Mouse (Mus musculus): ENCODE measurements at regions not wholly inside any gene's neighbourhood (a gene's known extent, or its start where the extent isn't known, plus 50 kb on each side); places are given as distances from the start of the nearest gene placed in this dataset.

GRCm38 (mm10) chr10:23609270-23609914 is 177.7 kb downstream of the Rps12 start:
- TF ChIP-seq MAFK (IDR thresholded peaks at IDR 0.05; ENCODE audit: insufficient replicate concordance, low read length) (no peak), CTCF (conservative IDR thresholded peaks at IDR 0.05 in 1 of 2, IDR thresholded peaks at IDR 0.05 in 1 of 2; ENCODE audit: low read depth in 2 of 2, low read length in 2 of 2) (no peak), POLR2A (IDR thresholded peaks at IDR 0.05; ENCODE audit: low read depth, low read length) (no peak), MXI1 (IDR thresholded peaks at IDR 0.05; ENCODE audit: low read depth, low read length) (no peak), KAT2A (IDR thresholded peaks at IDR 0.05; ENCODE audit: insufficient replicate concordance, low read length) (no peak), JUN (IDR thresholded peaks at IDR 0.05; ENCODE audit: insufficient read depth, low read depth, low read length) (no peak), EP300 (IDR thresholded peaks at IDR 0.05; ENCODE audit: low read length) (no peak), MAX (IDR thresholded peaks at IDR 0.05; ENCODE audit: low read length) (no peak), ZC3H11A (IDR thresholded peaks at IDR 0.05; ENCODE audit: low read depth, low read length) (no peak)

Measured in CH12.LX (cell line).